Mouse (Mus musculus): Measurements from ENCODE around the gene Rtbdn.

Rtbdn gene

DNA sequence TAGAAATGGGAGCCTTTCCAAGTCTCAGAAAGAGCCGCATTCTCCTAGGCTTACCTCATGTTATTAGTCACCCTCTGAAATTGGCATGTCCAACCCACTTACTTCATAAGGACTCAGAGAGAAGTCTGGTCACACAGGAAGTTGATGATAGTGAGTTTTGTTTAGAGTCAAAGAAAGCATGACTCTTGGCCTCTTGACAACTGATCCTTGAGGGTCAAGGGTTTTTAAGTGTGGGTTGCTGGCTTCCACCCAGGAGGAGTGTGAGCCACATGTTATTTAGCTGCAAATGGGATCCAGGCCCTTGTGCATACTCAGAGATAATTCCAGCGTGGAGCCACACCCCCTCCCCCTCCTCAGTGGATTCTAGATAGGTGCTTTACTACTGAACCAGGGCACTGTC lies 25.2 kb upstream of the Rtbdn start:
- DNase-seq (ENCODE audit: low read depth, low spot score) = no peak

DNA sequence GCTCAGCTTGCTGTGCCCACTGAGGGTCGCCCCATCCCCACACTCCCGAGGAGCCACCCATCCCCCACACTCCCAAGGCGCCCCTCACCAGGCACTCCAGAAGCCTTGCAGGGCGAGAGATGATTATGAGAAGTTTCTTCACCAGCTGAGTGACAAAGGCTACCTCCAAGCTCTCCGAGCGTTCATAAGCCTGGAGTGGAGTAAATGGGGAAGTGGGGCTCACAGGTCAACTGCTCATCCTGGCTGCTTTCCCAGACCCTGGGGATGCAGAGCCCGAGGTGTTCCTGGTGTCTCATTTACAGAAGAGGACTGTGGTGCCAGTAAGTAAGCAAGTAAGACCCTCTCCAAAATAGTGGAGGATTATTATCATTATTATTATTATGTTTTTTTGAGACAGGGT lies 21.2 kb upstream of the Rtbdn start:
- DNase-seq (ENCODE audit: low read depth, low spot score) = no peak

- DNase-seq (ENCODE audit: low read depth, low spot score) = no peak
These were observed 19.3 kb upstream of the Rtbdn start for GRCm38 (mm10) chr8:84927513-84927912.

DNA sequence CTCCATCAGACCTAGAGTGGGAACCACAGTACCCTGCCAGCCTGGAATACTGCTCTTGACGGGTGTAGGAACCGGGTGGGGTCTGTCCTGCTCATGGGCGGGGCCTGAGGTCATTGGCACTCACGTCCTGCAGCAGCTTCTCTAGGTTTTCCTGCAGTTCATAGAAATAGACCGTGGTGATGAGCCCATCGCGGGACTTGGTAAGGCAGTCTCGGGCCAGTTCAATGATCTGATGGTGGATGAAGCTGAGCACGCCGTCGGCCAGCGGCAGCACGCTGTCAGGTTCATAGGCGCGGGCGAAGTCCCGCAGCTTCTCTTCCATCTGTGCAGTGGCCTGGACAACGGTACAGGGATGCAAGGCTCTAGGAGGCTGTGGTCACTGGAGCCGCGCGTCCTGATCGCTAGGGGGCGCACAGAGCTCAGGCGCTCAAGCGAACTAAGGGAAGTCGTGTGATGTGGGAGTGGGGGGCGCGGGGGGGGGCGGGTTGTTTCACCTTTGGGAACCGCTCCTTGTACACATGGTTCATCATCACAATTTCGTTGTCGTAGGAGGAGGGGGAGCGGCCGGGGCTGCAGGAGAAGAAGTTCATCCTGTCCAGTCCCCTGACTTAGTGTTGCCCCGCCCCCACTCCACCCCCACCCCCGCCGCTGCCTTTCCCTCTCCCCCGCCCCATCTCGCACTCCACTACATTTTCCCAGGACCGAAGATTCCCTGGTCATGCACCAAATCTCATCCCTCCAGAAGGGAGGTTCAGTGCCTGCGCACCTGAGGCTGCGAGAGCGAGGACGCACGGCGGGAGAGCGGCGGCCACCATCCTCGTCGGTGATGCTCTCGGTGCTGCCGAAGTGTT lies 18.1 kb upstream of the Rtbdn start:
- no peak for DNase-seq (ENCODE audit: low read depth, low spot score)

DNA sequence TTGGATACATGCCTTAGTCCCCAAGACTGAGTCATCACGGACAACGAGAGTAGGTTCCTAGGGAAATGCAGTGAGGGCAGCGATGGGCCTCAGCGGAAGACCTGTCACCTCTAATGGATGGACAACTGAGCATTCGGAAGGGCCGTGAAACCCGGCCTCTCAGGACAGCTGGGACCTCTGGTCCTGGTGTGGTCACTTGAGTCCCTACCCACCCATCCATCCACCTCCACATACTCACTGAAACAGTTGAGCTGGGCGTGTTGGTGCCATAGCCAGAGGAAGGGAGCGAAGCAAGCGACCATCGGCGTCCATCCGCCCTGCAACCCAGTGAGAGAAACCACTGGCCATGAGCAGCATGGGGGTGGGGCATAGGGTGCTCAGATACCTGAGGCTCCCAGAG lies 16.2 kb upstream of the Rtbdn start:
- DNase-seq (ENCODE audit: low read depth, low spot score) = no peak

DNA sequence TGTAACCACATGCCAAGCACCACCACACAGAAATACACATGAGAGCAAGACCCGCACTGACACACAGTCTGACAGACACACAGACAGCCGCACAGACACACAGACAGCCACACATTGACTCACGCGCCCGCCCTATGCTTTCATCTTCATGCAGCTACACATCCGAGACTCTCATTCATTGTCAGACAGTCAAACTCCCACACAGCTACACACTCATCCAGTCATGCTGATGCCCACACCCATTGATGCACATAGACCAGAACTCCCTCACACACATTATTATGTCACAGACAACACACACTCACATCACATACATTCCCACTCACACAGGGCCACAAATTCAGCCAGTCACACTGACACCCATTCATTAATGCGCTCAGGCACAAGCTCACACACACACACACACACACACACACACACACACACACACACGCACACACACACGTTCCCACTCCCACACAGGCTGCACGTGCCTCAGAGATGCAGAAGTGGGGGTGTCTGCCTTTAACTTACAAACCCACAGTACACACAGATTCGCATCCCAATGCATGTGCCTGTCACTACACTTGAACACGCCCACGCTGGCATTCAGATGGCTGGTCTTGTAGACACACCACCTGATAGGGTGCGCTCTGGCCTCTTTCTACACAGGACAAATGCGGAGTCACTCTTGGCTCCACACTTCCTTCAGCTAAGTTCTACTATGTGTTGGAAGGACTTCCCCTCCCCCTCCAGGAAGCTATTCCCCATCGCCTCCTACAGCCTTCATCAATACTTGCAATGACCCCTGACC lies 12.8 kb upstream of the Rtbdn start:
- no peak for DNase-seq (ENCODE audit: low read depth, low spot score)

DNA sequence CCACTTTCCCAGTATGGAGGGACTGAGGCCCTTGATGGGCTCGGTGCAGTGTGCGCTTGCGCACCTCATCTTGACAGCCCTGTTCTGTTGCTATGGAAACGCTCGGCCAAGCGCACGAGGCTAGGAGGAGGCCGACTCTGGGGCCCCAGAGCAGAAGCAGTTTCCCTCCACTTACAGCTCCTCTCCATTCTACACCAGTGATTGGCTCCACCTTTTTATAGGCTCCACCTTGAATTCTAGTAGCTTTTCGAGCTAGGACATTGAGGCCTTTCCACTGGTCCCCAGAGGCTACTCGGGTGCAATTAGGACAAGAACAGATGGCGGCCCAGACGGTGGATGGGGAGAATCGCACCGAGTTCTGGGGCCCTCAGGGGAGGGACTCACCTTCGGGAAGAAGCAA lies 11.9 kb upstream of the Rtbdn start:
- no peak for DNase-seq (ENCODE audit: low read depth, low spot score)

- DNase-seq (ENCODE audit: low read depth, low spot score) = no peak
These were observed 11.3 kb upstream of the Rtbdn start for GRCm38 (mm10) chr8:84935489-84935888.

DNA sequence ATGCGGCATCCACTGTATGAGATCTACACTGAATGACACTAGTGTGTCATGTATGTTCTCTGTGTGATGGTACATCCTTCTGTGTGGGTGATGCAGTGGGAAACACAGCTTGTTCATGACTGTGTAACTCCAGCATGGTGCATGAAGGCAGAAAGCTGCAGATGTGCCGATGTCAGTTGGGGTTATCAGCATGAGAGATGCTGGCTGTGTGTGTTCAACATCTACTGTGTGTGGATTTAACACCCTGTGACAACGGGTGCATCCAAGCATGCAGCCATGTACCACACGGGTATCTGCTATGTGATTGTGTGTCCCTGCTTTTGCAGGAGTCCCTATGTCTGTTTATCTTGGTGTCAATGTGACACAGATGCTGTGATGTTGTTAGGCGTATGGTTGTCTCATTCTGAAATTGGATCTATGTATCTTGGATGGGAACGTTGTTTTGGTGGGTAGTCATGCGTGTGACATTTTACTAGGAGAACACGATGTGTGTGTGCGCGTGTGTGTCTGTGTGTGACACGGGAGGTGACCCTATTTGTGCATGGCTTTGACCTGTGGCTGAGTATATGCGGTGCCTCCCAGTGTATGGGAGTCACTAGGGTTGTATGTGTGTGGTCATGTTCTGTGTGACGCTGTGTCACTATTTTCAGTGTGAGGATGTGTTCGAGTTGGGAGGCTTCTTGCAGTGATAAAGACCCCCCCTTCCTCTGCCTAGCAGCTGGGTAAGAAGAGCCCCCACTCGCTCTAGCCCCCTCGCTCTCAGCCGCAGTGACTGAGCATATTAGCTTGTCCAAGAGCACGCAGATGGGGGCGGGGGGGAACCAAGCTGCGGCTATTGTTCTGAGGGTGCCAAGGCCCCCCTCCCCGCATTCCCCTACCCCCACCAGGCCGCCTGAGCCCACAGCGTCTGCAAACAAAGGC lies 10.5 kb upstream of the Rtbdn start:
- DNase-seq (ENCODE audit: low read depth, low spot score) = no peak

- DNase-seq (ENCODE audit: low read depth, low spot score) = no peak
These were observed 9.7 kb upstream of the Rtbdn start, which contains the start of gene Mast1 for GRCm38 (mm10) chr8:84936962-84937546. Gene Mast1, minus strand, starts transcription at chr8:84937359.

- no peak for DNase-seq (ENCODE audit: low read depth, low spot score)
These were observed 8.9 kb upstream of the Rtbdn start for GRCm38 (mm10) chr8:84937620-84938485.

GRCm38 (mm10) chr8:84943699-84944098 lies 3.1 kb upstream of the Rtbdn start:
- no peak for DNase-seq (ENCODE audit: low read depth, low spot score)

GRCm38 (mm10) chr8:84944478-84945160 lies 2.2 kb upstream of the Rtbdn start:
- peak; percentile 86 for DNase-seq (ENCODE audit: low read depth, low spot score)

DNA sequence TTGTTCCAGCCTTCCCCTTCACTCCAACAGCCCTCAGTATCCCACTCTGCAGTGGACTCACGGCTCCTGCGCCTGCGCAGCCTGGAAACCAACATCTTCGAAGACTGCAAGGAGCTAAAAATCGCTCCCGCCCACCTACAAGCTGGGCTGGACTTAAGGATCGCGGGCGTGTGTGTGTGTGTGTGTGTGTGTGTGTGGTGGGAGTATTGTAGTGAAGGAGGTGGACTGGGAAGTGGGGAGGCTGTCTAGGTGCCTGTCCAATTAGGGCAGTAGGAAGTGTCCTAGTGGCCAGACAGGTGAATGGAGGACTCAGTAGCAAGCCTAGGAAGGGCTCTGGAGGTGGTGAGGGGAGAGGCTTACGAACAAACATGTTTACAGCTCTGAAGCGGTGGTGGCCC lies 1.6 kb upstream of the Rtbdn start:
- DNase-seq (ENCODE audit: low read depth, low spot score) = no peak

DNA sequence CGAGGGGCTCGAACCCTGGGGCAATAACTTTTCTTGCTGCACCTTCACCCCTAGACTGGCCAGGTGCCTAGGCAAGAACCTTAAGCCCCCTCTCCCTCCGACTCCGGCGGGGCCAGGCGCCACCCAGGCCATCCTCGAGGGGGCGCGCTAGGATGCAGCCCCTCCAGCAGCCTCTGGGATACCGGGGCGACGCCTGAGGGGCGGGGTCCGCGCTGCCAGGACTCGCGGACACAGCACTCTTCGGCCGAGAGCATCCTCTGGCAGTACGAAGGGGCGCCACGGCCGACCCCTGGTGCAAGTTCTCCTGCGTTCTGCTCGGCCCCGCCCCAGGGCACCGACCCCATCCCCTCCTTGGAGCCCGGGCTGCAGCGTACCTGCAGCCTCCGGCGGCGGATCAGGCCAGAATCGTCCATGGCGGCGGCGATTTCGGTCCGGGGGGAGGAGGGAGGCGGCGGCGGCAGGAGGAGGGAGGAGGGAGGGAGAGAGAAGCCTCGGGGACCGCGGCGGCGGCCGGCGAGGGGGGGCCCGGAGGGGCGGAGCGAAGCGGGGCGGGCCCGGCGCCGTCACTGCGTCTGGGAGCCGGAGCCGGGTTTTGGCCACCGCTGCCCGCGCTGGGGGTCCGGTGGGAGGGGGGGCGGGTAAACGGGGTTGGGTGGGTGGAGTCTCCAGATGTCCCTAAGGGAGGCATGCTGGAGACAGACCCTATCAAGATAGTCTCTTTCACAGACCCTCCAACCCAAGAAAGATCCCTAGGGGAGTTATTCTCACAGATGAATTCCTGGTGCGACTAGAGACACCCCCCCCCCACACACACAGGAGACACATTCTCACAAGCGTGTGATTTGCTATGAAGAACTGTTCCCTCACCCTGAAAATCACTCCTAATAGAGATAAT lies 911 bp upstream of the Rtbdn start:
- peak; percentile 65 for DNase-seq (ENCODE audit: low read depth, low spot score)

- no peak for DNase-seq (ENCODE audit: low read depth, low spot score)
These were observed 402 bp downstream of the Rtbdn start for GRCm38 (mm10) chr8:84947241-84947545.

GRCm38 (mm10) chr8:84949753-84950152 lies 3.0 kb downstream of the Rtbdn start:
- DNase-seq (ENCODE audit: low read depth, low spot score) = no peak

GRCm38 (mm10) chr8:84952612-84953255 lies 5.9 kb downstream of the Rtbdn start:
- DNase-seq (ENCODE audit: low read depth, low spot score) = no peak
